Mouse (Mus musculus) liver, postnatal 0 days (tissue): ENCODE measurements around the gene Ube2d2b. TPM values are rescaled to one million over a fixed set of nuclear protein-coding genes. Genes with fewer than 3 reads are reported as not detected.

Experiments
- ATAC-seq: fragments of 200-750 bp; cut with Nextera tagmentation; 2 replicates; pipeline ENCODE4 v1.8.0; 2017; ENCODE audit warnings: mild to moderate bottlenecking, moderate library complexity
- DNase-seq: peaks from one replicate; pipeline ENCODE4 v3.0.0-alpha.2; 2016
- H3K27ac ChIP-seq: fragments of 300-500 bp; sonication (generic); 2 replicates; pipeline ENCODE4 v1.5.1; 2014; ENCODE audit warnings: antibody characterized with exemption, moderate library complexity, mild to moderate bottlenecking, low read depth
- H3K27me3 ChIP-seq: fragments of 300-500 bp; sonication (generic); 2 replicates; pipeline ENCODE4 v1.6.1; 2014; ENCODE audit warnings: low read length, control low read depth, mixed read lengths; ENCODE audit not compliant: insufficient read depth
- H3K36me3 ChIP-seq: fragments of 300-500 bp; sonication (generic); replicated peaks from 2 replicates; pipeline ENCODE4 v1.6.1; 2014; ENCODE audit warnings: mild to moderate bottlenecking, control low read depth, low read length, moderate library complexity, mixed read lengths; ENCODE audit not compliant: insufficient read depth
- H3K4me1 ChIP-seq: fragments of 300-500 bp; sonication (generic); 2 replicates; pipeline ENCODE4 v1.6.1; 2014; ENCODE audit warnings: antibody characterized with exemption, mild to moderate bottlenecking, control low read depth; ENCODE audit not compliant: insufficient read depth
- H3K4me2 ChIP-seq: fragments of 300-500 bp; sonication (generic); 2 replicates; pipeline ENCODE4 v1.6.1; 2014; ENCODE audit warnings: low read depth, mild to moderate bottlenecking, low read length, moderate library complexity, mixed read lengths
- H3K4me3 ChIP-seq: fragments of 300-500 bp; sonication (generic); 2 replicates; pipeline ENCODE4 v1.5.1; 2014; ENCODE audit warnings: low read depth, low read length
- H3K9ac ChIP-seq: fragments of 300-500 bp; sonication (generic); replicated peaks from 2 replicates; pipeline ENCODE4 v1.6.1; 2014; ENCODE audit warnings: mild to moderate bottlenecking, moderate library complexity
- H3K9me3 ChIP-seq: fragments of 300-500 bp; sonication (generic); 2 replicates; pipeline ENCODE4 v1.6.1; 2016; ENCODE audit warnings: mild to moderate bottlenecking, control low read depth, low read length, mixed read lengths
- CTCF ChIP-seq: sonication (generic); IDR thresholded peaks from 2 replicates; pipeline ENCODE4 v1.5.1; 2016; ENCODE audit warnings: antibody characterized with exemption, low read depth
- EP300 ChIP-seq: IDR thresholded peaks from 2 replicates; pipeline ENCODE4 v1.6.1; 2016; ENCODE audit warnings: antibody characterized with exemption, low read depth, mild to moderate bottlenecking
- WGBS: fragments of 180-500 bp; shearing (Covaris S2); extraction: QIAGEN DNeasy Blood & Tissue Kit; methylation state at CpG from one replicate; pipeline ENCODE4 v1.1.7; 2014; ENCODE audit not compliant: insufficient replicate concordance; 5-methylcytosine and 5-hydroxymethylcytosine counted together
- polyA plus RNA-seq: library from polyadenylated mRNA; unstranded; fragments of >200 nt; fragmentation: Nextera tagmentation; extraction: Ambion mirVana; gene quantifications from 2 replicates; pipeline ENCODE4 v1.2.1, GENCODE M21; 2015

Gene Ube2d2b
- polyA plus RNA-seq, 1 experiment from 2014 or later: 0.19 TPM

DNA sequence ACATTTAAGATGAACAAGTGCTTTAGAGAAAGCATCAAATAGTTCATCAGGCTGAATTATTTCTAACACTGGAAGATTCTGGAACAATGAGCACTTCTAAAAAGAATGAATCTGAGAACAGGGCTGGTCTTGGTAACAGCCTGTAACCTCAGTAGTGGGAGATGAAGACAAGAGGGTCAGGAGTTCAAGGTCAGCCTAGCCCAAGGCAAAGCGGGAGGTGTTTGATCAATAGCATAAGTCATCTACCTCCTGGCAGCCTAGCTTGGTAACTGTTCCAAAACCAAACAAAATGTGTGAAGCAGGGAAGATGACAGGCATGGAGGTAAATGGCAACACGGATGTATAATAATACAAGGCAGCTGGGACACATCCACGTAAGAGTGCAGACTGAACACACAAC, 34.1 kb downstream of the Ube2d2b start:
- Histone ChIP-seq H3K36me3 (no peaks in the 10 kb centered on the region), H3K9ac (no peak overlapping the region), H3K4me3 (no peak overlapping the region), H3K4me1 (peaks cover 37% of the 10 kb centered on the region), H3K4me2 (no peak overlapping the region), H3K27ac (no peak overlapping the region), H3K9me3 (no peaks in the 10 kb centered on the region), H3K27me3 (no peaks in the 10 kb centered on the region)
- DNase-seq: no peak
- WGBS: 74% methylated on average over 3 of the region's 3 CpGs
- TF ChIP-seq CTCF: no peak
- no peak for TF ChIP-seq EP300
- ATAC-seq: no peak

DNA sequence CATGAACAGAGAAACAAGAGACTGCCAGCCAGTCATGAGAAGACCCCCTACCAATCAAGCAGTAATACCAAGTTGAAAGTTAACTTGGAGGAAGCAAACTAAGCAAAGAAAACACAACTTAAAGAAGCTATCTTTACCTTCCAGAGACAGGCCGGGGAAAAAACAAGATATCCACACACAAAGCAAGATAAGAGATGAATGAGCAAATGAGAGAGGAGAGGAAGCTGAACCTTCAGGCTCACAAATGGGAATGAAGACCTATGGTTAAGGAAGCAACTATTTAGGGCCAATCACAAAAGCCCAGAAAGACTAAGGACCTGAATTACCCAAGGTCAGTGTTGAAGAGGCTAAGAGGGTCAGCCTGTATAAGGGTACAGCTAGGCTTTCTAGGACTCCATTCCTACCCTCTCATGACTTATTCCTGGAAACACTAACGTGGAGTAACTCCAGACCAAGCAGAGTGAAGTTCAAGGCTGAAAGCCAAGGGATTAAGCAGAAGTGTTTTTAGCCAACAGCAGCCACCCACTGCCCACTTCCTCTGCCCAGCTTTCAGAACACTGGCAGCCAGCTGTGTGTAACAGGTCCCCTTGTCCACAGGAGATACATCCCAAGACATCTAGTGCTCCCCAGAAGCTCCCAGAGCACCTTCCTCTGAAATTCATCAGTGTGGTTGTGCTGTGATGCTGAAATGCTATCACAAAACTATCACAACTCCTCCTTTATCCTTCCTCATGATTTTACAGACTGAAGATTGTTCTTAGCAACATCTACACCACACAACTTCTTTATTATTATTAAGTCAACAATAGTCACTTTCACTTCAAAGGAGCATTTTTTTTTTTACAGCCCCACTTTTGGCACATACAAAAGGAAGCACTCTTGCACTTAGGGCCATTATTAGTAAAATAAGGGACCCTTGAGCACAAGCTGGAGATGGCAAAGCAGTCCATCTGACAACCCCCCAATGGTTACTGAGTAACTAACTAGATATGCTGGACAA, 36.5 kb downstream of the Ube2d2b start:
- H3K27ac ChIP-seq: peak overlapping the region; percentile 72
- DNase-seq: peak; percentile 45
- peak overlapping the region; percentile 83 for H3K4me3 ChIP-seq

DNA sequence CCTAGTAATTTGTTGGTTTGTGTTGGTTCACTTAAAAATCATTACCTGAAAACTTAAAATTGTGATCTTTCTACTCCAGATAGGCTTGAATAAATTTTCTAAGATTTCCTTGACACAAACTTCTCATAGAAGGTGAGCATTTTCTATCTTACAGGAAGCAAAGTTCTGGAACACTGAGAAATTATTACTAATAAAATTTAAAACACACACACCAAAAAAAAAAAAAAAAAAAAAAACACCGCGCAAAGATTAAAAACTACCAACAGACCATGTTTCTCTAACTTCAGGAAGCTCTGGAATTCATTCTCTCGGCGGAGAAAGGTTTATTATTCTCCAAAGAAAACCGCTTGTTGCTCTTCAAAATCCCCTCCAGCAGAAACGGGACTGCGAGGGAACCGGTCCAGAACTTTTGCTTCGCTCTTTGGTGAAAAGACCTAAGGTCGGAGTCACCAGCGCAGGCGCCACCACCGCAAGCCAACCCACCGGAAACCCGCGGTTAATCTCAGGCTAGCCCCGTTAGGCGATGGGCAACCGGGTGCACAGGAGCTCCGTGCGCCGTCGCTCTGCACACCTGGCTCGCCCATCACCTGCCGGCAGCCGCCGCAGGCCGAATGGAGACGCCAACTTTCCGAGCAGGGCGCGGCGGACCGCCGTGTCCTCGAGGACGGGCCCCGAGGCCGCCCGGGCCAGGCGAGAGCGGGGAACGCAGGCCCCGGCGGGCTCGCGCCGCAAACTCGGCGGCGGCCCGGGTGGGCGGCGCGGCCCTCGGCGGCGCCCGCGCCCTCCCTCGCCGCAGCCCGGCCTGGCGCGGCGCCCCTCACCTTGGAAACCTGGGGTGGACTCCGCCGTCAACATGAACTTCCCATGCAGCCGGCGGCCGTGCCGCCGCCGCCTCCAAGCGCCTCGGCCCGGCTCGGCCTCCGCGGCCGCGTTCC, 38.3 kb downstream of the Ube2d2b start:
- H3K4me1 ChIP-seq: peaks cover 46% of the 10 kb centered on the region
- peaks cover 9% of the 10 kb centered on the region; the same call in 1 of the 2 replicates for H3K36me3 ChIP-seq
- H3K9ac ChIP-seq: peak overlapping the region; percentile 88
- peak; percentile 77 for DNase-seq
- TF ChIP-seq EP300: no peak
- TF ChIP-seq CTCF: no peak
- H3K27ac ChIP-seq: peak overlapping the region; percentile 95
- no peaks in the 10 kb centered on the region for H3K27me3 ChIP-seq
- ATAC-seq: peak; percentile 62
- peak overlapping the region; percentile 83 for H3K4me3 ChIP-seq
- peak overlapping the region; percentile 95 for H3K4me2 ChIP-seq
- no peaks in the 10 kb centered on the region for H3K9me3 ChIP-seq
- under 1% methylated on average over 51 of the region's 82 CpGs for WGBS

More for the DNA sequence above, 36.5 kb downstream of the Ube2d2b start:
- TF ChIP-seq EP300 (peak; percentile 74), CTCF (no peak)
- Histone ChIP-seq H3K36me3 (peaks cover 3% of the 10 kb centered on the region; the same call in 1 of the 2 replicates), H3K27me3 (no peaks in the 10 kb centered on the region), H3K9ac (peak overlapping the region; percentile 23), H3K9me3 (no peaks in the 10 kb centered on the region), H3K4me2 (peak overlapping the region; percentile 95), H3K4me1 (peaks cover 39% of the 10 kb centered on the region)
- no peak for ATAC-seq
- WGBS: 16% methylated on average over 2 of the region's 2 CpGs

DNA sequence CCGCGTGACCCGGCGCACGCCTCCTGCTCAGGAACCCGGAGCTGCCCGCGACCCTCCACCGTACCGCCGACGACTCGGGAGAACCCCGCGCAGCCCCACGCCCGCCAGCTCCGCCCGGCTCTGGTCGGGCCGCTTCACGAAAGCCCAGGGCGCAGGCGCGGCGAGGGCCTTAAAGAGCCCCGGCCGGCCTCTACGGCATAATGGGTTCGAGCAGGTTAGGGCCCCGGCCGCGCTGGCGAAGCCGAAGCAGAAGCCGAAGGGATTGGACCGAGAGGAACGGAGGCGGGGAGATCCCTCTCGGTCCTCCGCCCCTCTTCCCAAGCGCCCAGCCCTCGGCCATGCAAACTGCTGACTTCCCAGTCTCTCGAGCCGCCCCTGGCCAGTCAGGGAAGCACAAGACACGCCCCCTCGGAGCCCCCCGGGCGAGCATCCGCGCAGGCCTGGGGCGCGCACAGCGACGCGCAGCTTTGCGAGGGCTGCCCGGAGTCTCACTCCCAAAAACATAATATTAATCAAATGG, 39.1 kb downstream of the Ube2d2b start:
- ATAC-seq (peak; percentile 91), DNase-seq (peak; percentile 89)
- no peaks in the 10 kb centered on the region for H3K27me3 ChIP-seq
- peak overlapping the region; percentile 95 for H3K27ac ChIP-seq
- H3K9ac ChIP-seq: peak overlapping the region; percentile 88
- under 1% methylated on average over 57 of the region's 58 CpGs for WGBS
- H3K4me1 ChIP-seq: peaks cover 45% of the 10 kb centered on the region
- peak overlapping the region; percentile 83 for H3K4me3 ChIP-seq
- H3K9me3 ChIP-seq: no peaks in the 10 kb centered on the region
- peak overlapping the region; percentile 95 for H3K4me2 ChIP-seq
- H3K36me3 ChIP-seq: peaks cover 9% of the 10 kb centered on the region; the same call in 1 of the 2 replicates
- TF ChIP-seq CTCF: no peak
- no peak for TF ChIP-seq EP300

DNA sequence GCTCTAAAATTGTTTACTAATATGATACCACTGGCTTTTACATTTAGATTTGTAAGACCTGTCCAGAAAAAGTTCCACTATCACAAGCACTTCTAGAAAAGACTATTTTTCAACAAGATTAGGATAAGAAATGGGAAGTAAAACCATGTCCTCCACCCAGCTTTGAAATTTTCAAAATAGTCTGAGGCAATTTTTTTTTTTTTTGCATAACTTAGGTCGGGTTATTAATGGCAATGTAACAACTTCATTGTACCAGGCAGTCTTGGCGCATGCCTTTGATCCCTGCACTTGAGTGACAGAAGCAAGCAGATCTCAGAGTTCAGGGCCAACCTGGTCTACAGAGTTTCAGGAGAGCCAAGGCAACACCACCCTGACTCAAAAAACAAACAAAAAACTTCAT, 39.8 kb downstream of the Ube2d2b start:
- H3K27me3 ChIP-seq: no peaks in the 10 kb centered on the region
- peaks cover 9% of the 10 kb centered on the region; the same call in 1 of the 2 replicates for H3K36me3 ChIP-seq
- no peak overlapping the region for H3K27ac ChIP-seq
- TF ChIP-seq EP300 (no peak), CTCF (no peak)
- peak overlapping the region; percentile 95 for H3K4me2 ChIP-seq
- no peaks in the 10 kb centered on the region for H3K9me3 ChIP-seq
- ATAC-seq (no peak), DNase-seq (no peak)
- H3K4me1 ChIP-seq: peaks cover 38% of the 10 kb centered on the region
- WGBS: 33% methylated on average over 2 of the region's 2 CpGs
- H3K9ac ChIP-seq: no peak overlapping the region
- peak overlapping the region; percentile 83 for H3K4me3 ChIP-seq
